Mouse (Mus musculus): Measurements from ENCODE around the gene Prpf40b. TPM values are rescaled to one million over a fixed set of nuclear protein-coding genes. Genes with fewer than 3 reads are reported as not detected.
A peak's percentile ranks its signal among the peaks of the same experiment; 100 is the strongest.

Gene Prpf40b
- total and polyA plus RNA-seq, 3 experiments: 24.7 to 46.4 TPM; not detected in 1

DNA sequence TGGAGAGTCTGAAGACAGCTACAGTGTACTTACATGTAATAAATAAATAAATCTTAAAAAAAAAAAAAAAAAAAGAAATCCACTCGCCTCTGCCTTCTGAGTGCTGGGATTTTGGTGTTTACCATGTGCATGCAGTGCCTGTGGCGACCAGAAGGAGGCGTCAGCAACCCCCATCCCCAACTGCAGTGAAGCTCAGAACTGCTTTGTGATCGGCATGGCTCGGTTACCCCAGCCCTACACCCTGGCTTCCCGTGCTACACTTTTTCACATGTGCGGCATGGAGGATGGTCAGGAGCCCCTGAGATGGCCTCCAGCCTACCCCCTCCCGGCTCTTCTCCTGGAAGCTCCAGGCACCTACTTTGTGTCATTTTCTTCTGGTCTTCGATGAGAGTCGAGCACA lies 11.4 kb upstream of the Prpf40b start:
- peaks cover 2 to 3% of the 10 kb centered on the region in 2 experiments; a peak in 2 of 4 replicates for H3K27me3 ChIP-seq (ENCODE audit: control insufficient read depth in 1 of 2, insufficient read depth in 2 of 2, low read length in 2 of 2)

DNA sequence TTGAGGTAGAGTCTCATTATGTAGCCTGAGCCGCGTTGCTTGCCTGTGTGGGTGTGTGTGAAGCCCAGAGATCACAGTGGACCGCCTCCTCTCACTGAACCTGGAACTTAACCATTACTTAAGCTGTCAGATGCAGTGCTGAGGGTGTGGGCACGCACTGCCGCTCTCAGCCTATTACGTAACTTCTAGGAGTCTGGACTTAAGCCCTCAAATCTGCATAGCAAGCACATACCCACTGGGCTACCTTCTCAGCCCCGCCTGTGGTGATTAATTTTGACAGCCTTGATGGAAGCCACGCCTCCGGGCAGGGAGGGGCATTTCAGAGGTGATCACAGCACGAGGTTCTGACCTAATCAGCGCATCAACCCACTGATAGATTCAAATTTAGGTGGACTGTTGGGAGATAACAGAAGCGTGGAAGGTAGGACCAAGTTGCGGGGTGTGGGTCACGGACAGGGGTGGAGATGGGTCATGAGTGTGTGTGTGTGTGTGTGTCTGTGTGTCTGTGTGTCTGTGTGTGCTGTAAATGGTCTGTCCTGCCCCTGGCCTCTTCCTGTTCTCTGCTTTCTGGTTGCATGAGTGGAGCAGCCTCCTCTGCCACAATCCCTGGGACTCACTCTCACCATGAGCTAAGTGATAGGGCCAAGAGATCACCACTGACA lies 10.2 kb upstream of the Prpf40b start:
- H3K27me3 ChIP-seq (ENCODE audit: control insufficient read depth in 1 of 2, insufficient read depth in 2 of 2, low read length in 2 of 2): peaks cover 2 to 3% of the 10 kb centered on the region in 2 experiments; a peak in 2 of 4 replicates
- no peak overlapping the region for H3K27ac ChIP-seq (ENCODE audit: control insufficient read depth, low read depth, low read length)
- no peaks in the 10 kb centered on the region for H3K79me2 ChIP-seq (ENCODE audit: control insufficient read depth, insufficient read depth, low read length, poor library complexity)
- peak; percentile 76 for DNase-seq (ENCODE audit: low read depth, low spot score)
- peaks cover 2 to 14% of the 10 kb centered on the region in 2 experiments; a peak in 3 of 4 replicates for H3K4me1 ChIP-seq (ENCODE audit: control insufficient read depth in 1 of 2, insufficient read depth in 2 of 2, low read length in 2 of 2)
- no peak for TF ChIP-seq CHD2 (IDR thresholded peaks at IDR 0.05; ENCODE audit: low read length)
- no peak for TF ChIP-seq CHD1 (IDR thresholded peaks at IDR 0.05; ENCODE audit: low read depth, low read length)
- TF ChIP-seq MXI1 (IDR thresholded peaks at IDR 0.05; ENCODE audit: low read depth, low read length): peak; percentile 41; the same call in 1 of the 2 replicates
- no peak for TF ChIP-seq USF1 (IDR thresholded peaks at IDR 0.05; ENCODE audit: low read depth, low read length)
- peak; percentile 45; the same call in 1 of the 2 replicates for TF ChIP-seq SIN3A (IDR thresholded peaks at IDR 0.05; ENCODE audit: low read length)
- peak; percentile 79 for TF ChIP-seq MAZ (IDR thresholded peaks at IDR 0.05; ENCODE audit: low read depth, low read length)
- TF ChIP-seq MEF2A (IDR thresholded peaks at IDR 0.05; ENCODE audit: extremely low read depth, insufficient replicate concordance, low read depth, low read length, poor library complexity, severe bottlenecking): no peak
- TF ChIP-seq UBTF (IDR thresholded peaks at IDR 0.05; ENCODE audit: borderline replicate concordance, insufficient read depth, low read depth, low read length): no peak
- TF ChIP-seq RAD21 (IDR thresholded peaks at IDR 0.05; ENCODE audit: low read depth, low read length): no peak
- no peak for TF ChIP-seq GATA1 (IDR thresholded peaks at IDR 0.05; ENCODE audit: low read depth, low read length)
- peak in 1 of 2 experiments; percentile 21; a peak in 1 of 4 replicates for TF ChIP-seq EP300 (IDR thresholded peaks at IDR 0.05; ENCODE audit: low read depth in 1 of 2, low read length in 2 of 2)
- TF ChIP-seq USF2 (IDR thresholded peaks at IDR 0.05; ENCODE audit: borderline replicate concordance in 1 of 2, insufficient read depth in 1 of 2, low read depth in 1 of 2, low read length in 2 of 2): no peak
- no peak for TF ChIP-seq ZKSCAN1 (IDR thresholded peaks at IDR 0.05; ENCODE audit: low read depth, low read length)
- no peak for TF ChIP-seq NELFE (IDR thresholded peaks at IDR 0.05; ENCODE audit: low read depth, low read length)
- peak; percentile 52; the same call in 1 of the 2 replicates for TF ChIP-seq TBP (IDR thresholded peaks at IDR 0.05; ENCODE audit: low read depth, low read length)
- peak; percentile 44; the same call in 1 of the 2 replicates for TF ChIP-seq ZNF384 (IDR thresholded peaks at IDR 0.05; ENCODE audit: low read depth, low read length)
- no peak for TF ChIP-seq MYB (IDR thresholded peaks at IDR 0.05; ENCODE audit: low read depth, low read length)
- no peak for TF ChIP-seq HCFC1 (IDR thresholded peaks at IDR 0.05; ENCODE audit: low read depth, low read length)
- no peaks in the 10 kb centered on the region for H3K9me3 ChIP-seq (replicated peaks; ENCODE audit: insufficient read depth, low read length)
- no peak overlapping the region for H3K9ac ChIP-seq (ENCODE audit: control insufficient read depth, low read depth, low read length, poor library complexity, severe bottlenecking)
- peak overlapping the region in 1 of 2 experiments; percentile 15; a peak in 1 of 4 replicates for H3K4me3 ChIP-seq (ENCODE audit: control insufficient read depth in 1 of 2, insufficient read depth in 1 of 2, low read depth in 2 of 2, low read length in 2 of 2)
- H3K36me3 ChIP-seq (ENCODE audit: control insufficient read depth in 1 of 2, insufficient read depth in 2 of 2, low read length in 2 of 2): peaks cover 0 to 5% of the 10 kb centered on the region in 2 experiments; a peak in 1 of 4 replicates

More for the DNA sequence above, 11.4 kb upstream of the Prpf40b start:
- peaks cover 2 to 14% of the 10 kb centered on the region in 2 experiments; a peak in 3 of 4 replicates for H3K4me1 ChIP-seq (ENCODE audit: control insufficient read depth in 1 of 2, insufficient read depth in 2 of 2, low read length in 2 of 2)
- no peaks in the 10 kb centered on the region for H3K9me3 ChIP-seq (replicated peaks; ENCODE audit: insufficient read depth, low read length)
- no peak overlapping the region for H3K27ac ChIP-seq (ENCODE audit: control insufficient read depth, low read depth, low read length)
- TF ChIP-seq CTCF (IDR thresholded peaks at IDR 0.05 in 2 of 3, conservative IDR thresholded peaks at IDR 0.05 in 1 of 3; ENCODE audit: control insufficient read depth in 1 of 3, insufficient read depth in 1 of 3, low read depth in 2 of 3, low read length in 3 of 3, poor library complexity in 1 of 3, severe bottlenecking in 1 of 3) (peak; percentile 54 to 73 (median 64)), MAFK (IDR thresholded peaks at IDR 0.05; ENCODE audit: borderline replicate concordance, low read depth, low read length) (no peak), ELF1 (IDR thresholded peaks at IDR 0.05; ENCODE audit: low read depth, low read length) (no peak), POLR2A (IDR thresholded peaks at IDR 0.05; ENCODE audit: control insufficient read depth in 1 of 2, insufficient read depth in 1 of 2, low read depth in 1 of 2, low read length in 2 of 2, poor library complexity in 1 of 2) (no peak), SMC3 (IDR thresholded peaks at IDR 0.05; ENCODE audit: low read depth, low read length) (peak; percentile 43)
- H3K79me2 ChIP-seq (ENCODE audit: control insufficient read depth, insufficient read depth, low read length, poor library complexity): no peaks in the 10 kb centered on the region
- DNase-seq (ENCODE audit: low read depth, low spot score): peak; percentile 58
- H3K36me3 ChIP-seq (ENCODE audit: control insufficient read depth in 1 of 2, insufficient read depth in 2 of 2, low read length in 2 of 2): peaks cover 0 to 5% of the 10 kb centered on the region in 2 experiments; a peak in 1 of 4 replicates
- H3K4me3 ChIP-seq (ENCODE audit: control insufficient read depth in 1 of 2, insufficient read depth in 1 of 2, low read depth in 2 of 2, low read length in 2 of 2): no peak overlapping the region
- no peak overlapping the region for H3K9ac ChIP-seq (ENCODE audit: control insufficient read depth, low read depth, low read length, poor library complexity, severe bottlenecking)
